Mouse (Mus musculus) neural tube, embryonic 11.5 days (tissue): ENCODE measurements around the gene Rasgef1b. TPM values are rescaled to one million over a fixed set of nuclear protein-coding genes. Genes with fewer than 3 reads are reported as not detected.

Source experiments
- ATAC-seq: fragments of 200-750 bp; cut with Nextera tagmentation; 2 replicates; pipeline ENCODE4 v1.8.0; 2017; ENCODE audit warnings: moderate number of reproducible peaks, mild to moderate bottlenecking, moderate TSS enrichment, moderate library complexity; ENCODE audit not compliant: insufficient read depth, low FRiP score, low TSS enrichment
- DNase-seq: peaks from one replicate; pipeline ENCODE4 v3.0.0-alpha.2; 2015; ENCODE audit warnings: low spot score
- H3K27ac ChIP-seq: fragments of 300-500 bp; sonication (generic); 2 replicates; pipeline ENCODE4 v1.5.1; 2014; ENCODE audit warnings: low read depth, mild to moderate bottlenecking, low read length
- H3K27me3 ChIP-seq: fragments of 300-500 bp; sonication (generic); 2 replicates; pipeline ENCODE4 v1.6.1; 2014; ENCODE audit warnings: mild to moderate bottlenecking, low read length, mixed read lengths; ENCODE audit not compliant: control insufficient read depth, insufficient read depth
- H3K36me3 ChIP-seq: fragments of 300-500 bp; sonication (generic); 2 replicates; pipeline ENCODE4 v1.6.1; 2014; ENCODE audit warnings: mild to moderate bottlenecking, low read length, moderate library complexity, mixed read lengths; ENCODE audit not compliant: control insufficient read depth, insufficient read depth
- H3K4me1 ChIP-seq: fragments of 300-500 bp; sonication (generic); 2 replicates; pipeline ENCODE4 v1.6.1; 2014; ENCODE audit warnings: low read length, mixed read lengths; ENCODE audit not compliant: control insufficient read depth, insufficient read depth
- H3K4me2 ChIP-seq: fragments of 300-500 bp; sonication (generic); 2 replicates; pipeline ENCODE4 v1.6.1; 2014; ENCODE audit warnings: low read depth, mild to moderate bottlenecking, moderate library complexity
- H3K4me3 ChIP-seq: fragments of 300-500 bp; sonication (generic); 2 replicates; pipeline ENCODE4 v1.5.1; 2014; ENCODE audit warnings: low read depth, low read length
- H3K9ac ChIP-seq: fragments of 300-500 bp; sonication (generic); 2 replicates; pipeline ENCODE4 v1.6.1; 2014; ENCODE audit warnings: mild to moderate bottlenecking, low read length
- H3K9me3 ChIP-seq: fragments of 300-500 bp; sonication (generic); 2 replicates; pipeline ENCODE4 v1.6.1; 2016; ENCODE audit warnings: low read length; ENCODE audit not compliant: control insufficient read depth
- WGBS: fragments of 180-500 bp; shearing (Covaris S2); extraction: QIAGEN DNeasy Blood & Tissue Kit; methylation state at CpG from one replicate; pipeline ENCODE4 v1.1.7; 2014; 5-methylcytosine and 5-hydroxymethylcytosine counted together
- polyA plus RNA-seq: library from polyadenylated mRNA; unstranded; fragments of >200 nt; fragmentation: Nextera tagmentation; extraction: Ambion mirVana; gene quantifications from 2 replicates; pipeline ENCODE4 v1.2.1, GENCODE M21; 2014

Rasgef1b gene
- polyA plus RNA-seq, 1 experiment from 2014 or later = 20.7 TPM

GRCm38 (mm10) chr5:99429273-99429672 is 299.6 kb downstream of the Rasgef1b start:
- DNase-seq (no peak), ATAC-seq (no peak)
- Histone ChIP-seq H3K27me3 (no peaks in the 10 kb centered on the region), H3K9me3 (no peaks in the 10 kb centered on the region), H3K36me3 (no peaks in the 10 kb centered on the region), H3K4me1 (no peaks in the 10 kb centered on the region), H3K27ac (no peak overlapping the region), H3K4me2 (no peak overlapping the region), H3K9ac (no peak overlapping the region), H3K4me3 (no peak overlapping the region)
- 93% methylated on average over 8 of the region's 8 CpGs for WGBS

GRCm38 (mm10) chr5:99428648-99429047 is 300.2 kb downstream of the Rasgef1b start:
- no peak overlapping the region for H3K4me3 ChIP-seq
- no peaks in the 10 kb centered on the region for H3K9me3 ChIP-seq
- no peaks in the 10 kb centered on the region for H3K27me3 ChIP-seq
- H3K4me1 ChIP-seq = no peaks in the 10 kb centered on the region
- no peaks in the 10 kb centered on the region for H3K36me3 ChIP-seq
- no peak overlapping the region for H3K27ac ChIP-seq
- no peak overlapping the region for H3K4me2 ChIP-seq
- WGBS = 83% methylated on average over 5 of the region's 5 CpGs
- DNase-seq = no peak
- no peak for ATAC-seq
- H3K9ac ChIP-seq = no peak overlapping the region

- Histone ChIP-seq H3K27ac (no peak overlapping the region), H3K4me1 (no peaks in the 10 kb centered on the region), H3K9me3 (no peaks in the 10 kb centered on the region), H3K4me3 (no peak overlapping the region), H3K9ac (no peak overlapping the region), H3K36me3 (no peaks in the 10 kb centered on the region), H3K4me2 (no peak overlapping the region), H3K27me3 (no peaks in the 10 kb centered on the region)
- no peak for DNase-seq
- no peak for ATAC-seq
- 77% methylated on average over 5 of the region's 5 CpGs for WGBS
These were observed 305.6 kb downstream of the Rasgef1b start for GRCm38 (mm10) chr5:99423271-99423670.

GRCm38 (mm10) chr5:99422856-99423255 is 306.0 kb downstream of the Rasgef1b start:
- no peak overlapping the region for H3K4me2 ChIP-seq
- no peak overlapping the region for H3K4me3 ChIP-seq
- WGBS = 86% methylated on average over 4 of the region's 4 CpGs
- H3K36me3 ChIP-seq = no peaks in the 10 kb centered on the region
- DNase-seq (no peak), ATAC-seq (no peak)
- no peak overlapping the region for H3K27ac ChIP-seq
- H3K9me3 ChIP-seq = no peaks in the 10 kb centered on the region
- no peaks in the 10 kb centered on the region for H3K27me3 ChIP-seq
- no peaks in the 10 kb centered on the region for H3K4me1 ChIP-seq
- H3K9ac ChIP-seq = no peak overlapping the region

- Histone ChIP-seq H3K9me3 (no peaks in the 10 kb centered on the region), H3K4me1 (no peaks in the 10 kb centered on the region), H3K27me3 (no peaks in the 10 kb centered on the region), H3K4me3 (no peak overlapping the region), H3K4me2 (no peak overlapping the region), H3K36me3 (no peaks in the 10 kb centered on the region), H3K9ac (no peak overlapping the region), H3K27ac (no peak overlapping the region)
- DNase-seq (no peak), ATAC-seq (no peak)
- WGBS = 88% methylated on average over 6 of the region's 6 CpGs
These were observed 306.8 kb downstream of the Rasgef1b start for GRCm38 (mm10) chr5:99422092-99422491.

- DNase-seq (no peak), ATAC-seq (no peak)
- 77% methylated on average over 2 of the region's 2 CpGs for WGBS
- H3K4me3 ChIP-seq = no peak overlapping the region
- no peaks in the 10 kb centered on the region for H3K4me1 ChIP-seq
- no peaks in the 10 kb centered on the region for H3K9me3 ChIP-seq
- H3K27ac ChIP-seq = no peak overlapping the region
- H3K27me3 ChIP-seq = no peaks in the 10 kb centered on the region
- no peak overlapping the region for H3K4me2 ChIP-seq
- H3K9ac ChIP-seq = no peak overlapping the region
- no peaks in the 10 kb centered on the region for H3K36me3 ChIP-seq
These were observed 309.0 kb downstream of the Rasgef1b start for GRCm38 (mm10) chr5:99419872-99420271.

GRCm38 (mm10) chr5:99416902-99417301 is 312.0 kb downstream of the Rasgef1b start:
- H3K27me3 ChIP-seq = no peaks in the 10 kb centered on the region
- DNase-seq (no peak), ATAC-seq (no peak)
- no peak overlapping the region for H3K4me3 ChIP-seq
- no peak overlapping the region for H3K9ac ChIP-seq
- H3K9me3 ChIP-seq = no peaks in the 10 kb centered on the region
- H3K4me1 ChIP-seq = no peaks in the 10 kb centered on the region
- no peak overlapping the region for H3K27ac ChIP-seq
- WGBS = 81% methylated on average over 21 of the region's 21 CpGs
- H3K36me3 ChIP-seq = no peaks in the 10 kb centered on the region
- no peak overlapping the region for H3K4me2 ChIP-seq

- DNase-seq = no peak
- WGBS = 92% methylated on average over 12 of the region's 12 CpGs
- Histone ChIP-seq H3K4me2 (no peak overlapping the region), H3K27ac (no peak overlapping the region), H3K27me3 (no peaks in the 10 kb centered on the region), H3K9ac (no peak overlapping the region), H3K4me1 (no peaks in the 10 kb centered on the region), H3K36me3 (no peaks in the 10 kb centered on the region), H3K4me3 (no peak overlapping the region), H3K9me3 (no peaks in the 10 kb centered on the region)
- ATAC-seq = no peak
These were observed 313.2 kb downstream of the Rasgef1b start for GRCm38 (mm10) chr5:99415676-99416075.

GRCm38 (mm10) chr5:99415049-99415448 is 313.8 kb downstream of the Rasgef1b start:
- Histone ChIP-seq H3K27me3 (no peaks in the 10 kb centered on the region), H3K4me2 (no peak overlapping the region), H3K9ac (no peak overlapping the region), H3K4me1 (no peaks in the 10 kb centered on the region), H3K36me3 (no peaks in the 10 kb centered on the region), H3K9me3 (no peaks in the 10 kb centered on the region), H3K4me3 (no peak overlapping the region), H3K27ac (no peak overlapping the region)
- no peak for DNase-seq
- WGBS = 92% methylated on average over 2 of the region's 2 CpGs
- no peak for ATAC-seq
